Mouse (Mus musculus) bone marrow, adult 2 months (tissue): ENCODE results near the gene Mob1a. TPM values are rescaled to one million over a fixed set of nuclear protein-coding genes. Genes with fewer than 3 reads are reported as not detected.

Experiments
- H3K27ac ChIP-seq: fragments of 200-500 bp; 2 replicates; pipeline ENCODE4 v1.5.1; 2012; ENCODE audit warnings: low read depth, mild to moderate bottlenecking, control low read depth, inconsistent platforms, low read length; ENCODE audit not compliant: control insufficient read depth, poor library complexity, insufficient read depth
- H3K4me1 ChIP-seq: fragments of 200-500 bp; 2 replicates; pipeline ENCODE4 v1.6.1; 2011; ENCODE audit warnings: low read length; ENCODE audit not compliant: control insufficient read depth, insufficient read depth
- H3K4me3 ChIP-seq: fragments of 200-500 bp; replicated peaks from 2 replicates; pipeline ENCODE3; 2011; ENCODE audit warnings: mild to moderate bottlenecking, low read depth, low read length, control low read depth; ENCODE audit not compliant: control insufficient read depth
- CTCF ChIP-seq: fragments of 200-500 bp; IDR thresholded peaks from 2 replicates; pipeline ENCODE4 v1.5.1; 2011; ENCODE audit warnings: low read length, control low read depth; ENCODE audit not compliant: control insufficient read depth, insufficient read depth
- POLR2A ChIP-seq: fragments of 200-500 bp; IDR thresholded peaks from 2 replicates; pipeline ENCODE4 v1.6.1; 2011; ENCODE audit warnings: low read depth, mild to moderate bottlenecking, control low read depth, low read length, borderline replicate concordance; ENCODE audit not compliant: control insufficient read depth
- WGBS: fragments of 180-500 bp; shearing (Covaris S2); methylation state at CpG from one replicate; pipeline ENCODE4 v1.1.7; 2018; 5-methylcytosine and 5-hydroxymethylcytosine counted together
- polyA plus RNA-seq: library from polyadenylated mRNA; stranded (reverse); fragments of >200 nt; gene quantifications from 2 replicates; pipeline ENCODE4 v1.2.4, GENCODE M21; 2011; ENCODE audit warnings: low replicate concordance; ENCODE audit not compliant: missing spikeins, insufficient read depth, insufficient read length

The Mob1a gene
- polyA plus RNA-seq, 1 experiment, result 31.2 TPM

DNA sequence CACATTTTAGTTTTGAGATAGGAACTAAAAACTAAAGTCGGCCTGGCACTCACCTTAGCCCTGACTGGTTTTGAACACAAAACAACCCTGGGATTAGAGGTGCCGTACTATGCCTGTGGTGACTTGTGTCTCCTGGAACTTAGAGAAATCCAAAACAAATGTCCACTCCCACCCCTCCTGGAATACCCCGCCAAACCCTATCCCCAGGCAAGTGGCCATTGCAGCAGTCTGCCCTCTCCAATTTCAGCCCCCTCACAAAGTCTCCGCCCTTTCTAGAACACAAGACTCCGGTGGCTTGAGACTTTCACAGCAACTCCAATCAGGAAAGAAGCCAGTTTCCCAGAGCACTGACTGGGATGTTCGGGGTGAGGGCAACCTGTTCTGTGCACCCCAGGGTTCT is 23.1 kb downstream of the Mob1a start, which contains the start of gene Bola3:
TSS of gene Bola3 (plus strand) at position 275 of the 400 bp plus-strand sequence.
- H3K4me1 ChIP-seq, result no peaks in the 10 kb centered on the region; the same call in 1 of the 2 replicates
- H3K4me3 ChIP-seq, result peak within 1 kb of the TSS; percentile 82
- whole genome bisulfite sequencing, result 39% methylated on average over 6 of the region's 6 CpGs
- H3K27ac ChIP-seq, result peak within 1 kb of the TSS; percentile 67
- no peak for TF ChIP-seq POLR2A
- TF ChIP-seq CTCF, result no peak

DNA sequence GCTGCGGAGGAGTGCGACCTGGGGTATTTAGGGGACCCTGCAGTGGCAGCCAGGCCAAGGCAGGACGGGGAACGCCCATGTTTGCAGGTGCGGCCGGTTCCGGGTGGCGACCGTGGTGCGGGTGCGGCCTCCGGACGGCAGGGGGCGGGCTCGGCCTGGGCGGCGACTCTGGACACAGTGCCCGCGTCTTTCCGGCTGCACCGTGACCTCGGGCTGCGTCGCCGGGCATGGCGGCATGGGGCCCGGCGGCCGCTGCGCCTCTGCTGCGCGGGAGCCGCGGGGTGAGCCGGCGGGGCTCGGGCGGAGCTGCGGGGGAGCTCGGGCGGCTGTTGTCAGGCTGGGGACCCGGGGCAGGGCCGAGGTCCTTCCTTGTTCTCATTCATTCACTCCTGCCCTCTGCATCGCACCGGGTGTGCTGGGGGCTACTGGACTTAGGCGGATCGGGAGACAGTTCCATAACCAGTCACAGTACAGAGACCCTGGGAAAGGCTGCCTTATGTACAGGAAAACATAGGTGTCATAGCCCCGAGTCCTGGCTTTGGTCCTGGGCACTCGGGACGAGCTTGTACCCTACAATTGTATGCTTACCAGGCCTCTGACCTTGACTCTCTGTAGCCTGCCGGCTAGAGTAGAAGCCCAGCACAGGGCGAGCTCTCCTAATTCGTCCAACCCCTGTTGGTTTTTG is 23.6 kb downstream of the Mob1a start:
- H3K4me3 ChIP-seq, result peak overlapping the region; percentile 82
- H3K27ac ChIP-seq, result peak overlapping the region; percentile 67
- TF ChIP-seq POLR2A, result peak; percentile 95; the same call in 1 of the 2 replicates
- peak; percentile 90 for TF ChIP-seq CTCF
- WGBS, result under 1% methylated on average over 53 of the region's 53 CpGs
- no peaks in the 10 kb centered on the region; the same call in 1 of the 2 replicates for H3K4me1 ChIP-seq

DNA sequence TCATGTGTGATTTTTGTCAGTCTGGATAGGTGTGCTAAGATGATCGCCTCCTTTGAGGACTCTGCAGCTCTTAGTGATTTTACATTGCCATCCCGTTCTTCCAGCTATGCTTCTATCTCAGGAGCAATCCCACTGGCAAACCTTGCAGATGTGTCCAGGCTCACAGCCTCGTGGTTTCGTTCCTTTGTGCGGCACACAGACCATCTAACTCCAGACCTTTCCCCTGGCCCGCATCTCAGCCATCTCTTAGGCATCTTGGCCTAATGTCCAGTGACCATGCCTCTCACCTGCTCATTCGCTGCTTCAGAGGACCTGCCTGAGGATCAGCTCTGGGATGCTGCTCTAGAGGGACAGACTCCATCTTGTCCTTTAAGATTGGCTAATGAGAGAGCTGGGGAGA is 24.4 kb downstream of the Mob1a start:
- Histone ChIP-seq H3K4me1 (no peaks in the 10 kb centered on the region; the same call in 1 of the 2 replicates), H3K27ac (peak overlapping the region; percentile 67)

DNA sequence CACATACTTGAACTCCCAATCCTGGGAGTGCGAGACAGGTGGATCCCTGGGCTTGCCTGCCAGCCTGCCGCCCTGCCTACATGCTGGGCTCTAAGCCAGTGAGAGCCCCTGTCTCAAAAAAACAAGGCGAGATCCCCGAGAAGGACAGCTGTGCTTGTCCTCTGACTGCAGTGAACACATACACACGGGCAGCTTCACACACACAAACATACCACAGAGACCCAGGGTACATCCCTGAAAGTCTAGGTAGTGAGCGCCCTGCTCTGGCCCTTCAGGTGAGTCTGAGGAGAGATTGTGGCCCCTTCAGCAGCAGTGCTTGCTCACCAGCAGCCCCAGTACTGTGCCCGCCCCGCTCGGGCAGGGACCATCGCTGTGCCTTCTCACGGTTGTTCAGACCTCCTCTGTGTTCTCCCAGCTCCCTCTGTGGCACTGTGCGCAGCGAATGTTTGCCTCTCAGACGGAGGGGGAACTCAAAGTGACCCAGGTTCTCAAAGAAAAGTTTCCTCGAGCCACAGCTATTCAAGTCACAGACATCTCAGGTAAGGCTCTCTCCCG is 25.1 kb downstream of the Mob1a start:
- WGBS, result 82% methylated on average over 16 of the region's 16 CpGs
- Histone ChIP-seq H3K27ac (peak overlapping the region; percentile 91), H3K4me1 (no peaks in the 10 kb centered on the region; the same call in 1 of the 2 replicates), H3K4me3 (no peak overlapping the region)
- TF ChIP-seq CTCF, result no peak
- no peak for TF ChIP-seq POLR2A

More for the DNA sequence above, 24.4 kb downstream of the Mob1a start:
- 76% methylated on average over 7 of the region's 7 CpGs for WGBS
- H3K4me3 ChIP-seq, result peak overlapping the region; percentile 82
- TF ChIP-seq CTCF, result no peak
- TF ChIP-seq POLR2A, result no peak

DNA sequence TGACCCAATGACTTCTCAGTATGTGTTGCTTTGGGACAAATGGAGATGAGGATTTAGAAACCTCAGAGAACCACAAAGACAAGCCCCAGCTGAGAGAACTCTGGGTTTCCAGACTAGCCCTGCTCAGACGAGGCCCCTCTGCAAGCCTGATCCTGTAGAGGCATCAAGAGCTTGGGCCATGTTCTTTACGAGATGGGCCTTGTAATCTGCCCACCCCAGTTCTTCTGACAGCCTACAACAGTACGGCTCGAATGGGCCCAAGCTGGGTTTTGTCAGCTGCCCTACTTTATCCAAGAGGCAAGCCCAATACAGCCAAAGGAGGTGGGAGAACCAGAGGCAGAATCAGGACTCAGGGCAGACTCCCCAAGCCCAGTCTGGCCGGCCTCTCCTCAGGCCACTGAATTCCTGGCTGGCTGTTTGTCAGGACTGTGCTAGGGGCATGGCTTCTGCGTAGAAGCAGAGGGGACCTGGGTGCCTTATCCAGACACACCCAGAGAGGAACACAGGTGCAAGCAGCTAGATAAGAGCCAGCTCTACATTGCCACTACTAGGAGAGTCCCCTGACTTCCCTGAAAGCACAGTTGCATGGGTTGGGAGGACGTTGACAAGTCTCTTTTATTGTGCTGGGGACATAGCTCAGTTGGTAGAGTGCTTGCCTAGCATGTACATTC is 25.8 kb downstream of the Mob1a start:
- WGBS, result 59% methylated on average over 7 of the region's 7 CpGs
- no peaks in the 10 kb centered on the region; the same call in 1 of the 2 replicates for H3K4me1 ChIP-seq
- peak overlapping the region; percentile 6 for H3K4me3 ChIP-seq
- TF ChIP-seq POLR2A (peak; percentile 69; the same call in 1 of the 2 replicates), CTCF (no peak)
- peak overlapping the region; percentile 91 for H3K27ac ChIP-seq

DNA sequence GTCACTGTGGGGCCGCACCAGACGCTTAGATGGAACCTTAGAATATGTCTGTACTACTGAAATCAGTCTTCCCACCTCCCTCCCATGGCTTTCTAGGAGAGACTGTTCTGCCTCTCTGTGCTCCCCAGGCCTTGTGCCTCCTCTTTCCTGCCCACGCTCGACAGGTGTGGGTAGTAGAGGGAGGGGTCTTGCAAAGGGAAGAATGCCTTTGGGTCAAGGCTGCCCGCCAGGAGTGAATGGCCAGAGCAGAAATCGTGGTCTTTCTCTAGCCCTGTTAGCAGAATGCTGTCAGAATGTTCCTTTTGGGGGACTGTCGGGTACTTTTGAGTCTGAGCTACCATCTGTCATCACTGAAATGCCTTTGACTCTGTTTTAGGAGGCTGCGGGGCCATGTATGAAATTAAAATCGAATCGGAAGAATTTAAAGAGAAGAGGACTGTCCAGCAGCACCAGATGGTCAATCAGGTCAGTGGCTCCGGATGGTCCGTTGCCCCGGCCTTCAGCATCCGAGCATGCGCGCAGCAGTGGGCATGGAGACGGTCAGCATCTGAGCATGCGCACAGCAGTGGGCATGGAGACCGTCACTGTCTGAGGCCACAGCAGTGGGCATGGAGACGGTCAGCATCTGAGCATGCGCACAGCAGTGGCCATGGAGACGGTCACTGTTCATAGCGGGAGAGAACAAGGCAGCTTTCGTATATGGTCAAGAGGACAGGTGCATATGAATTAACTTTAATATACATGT is 27.0 kb downstream of the Mob1a start:
- WGBS, result 92% methylated on average over 24 of the region's 24 CpGs
- H3K4me1 ChIP-seq, result no peaks in the 10 kb centered on the region; the same call in 1 of the 2 replicates
- H3K27ac ChIP-seq, result peak overlapping the region; percentile 91
- H3K4me3 ChIP-seq, result no peak overlapping the region
- no peak for TF ChIP-seq CTCF
- TF ChIP-seq POLR2A, result no peak

DNA sequence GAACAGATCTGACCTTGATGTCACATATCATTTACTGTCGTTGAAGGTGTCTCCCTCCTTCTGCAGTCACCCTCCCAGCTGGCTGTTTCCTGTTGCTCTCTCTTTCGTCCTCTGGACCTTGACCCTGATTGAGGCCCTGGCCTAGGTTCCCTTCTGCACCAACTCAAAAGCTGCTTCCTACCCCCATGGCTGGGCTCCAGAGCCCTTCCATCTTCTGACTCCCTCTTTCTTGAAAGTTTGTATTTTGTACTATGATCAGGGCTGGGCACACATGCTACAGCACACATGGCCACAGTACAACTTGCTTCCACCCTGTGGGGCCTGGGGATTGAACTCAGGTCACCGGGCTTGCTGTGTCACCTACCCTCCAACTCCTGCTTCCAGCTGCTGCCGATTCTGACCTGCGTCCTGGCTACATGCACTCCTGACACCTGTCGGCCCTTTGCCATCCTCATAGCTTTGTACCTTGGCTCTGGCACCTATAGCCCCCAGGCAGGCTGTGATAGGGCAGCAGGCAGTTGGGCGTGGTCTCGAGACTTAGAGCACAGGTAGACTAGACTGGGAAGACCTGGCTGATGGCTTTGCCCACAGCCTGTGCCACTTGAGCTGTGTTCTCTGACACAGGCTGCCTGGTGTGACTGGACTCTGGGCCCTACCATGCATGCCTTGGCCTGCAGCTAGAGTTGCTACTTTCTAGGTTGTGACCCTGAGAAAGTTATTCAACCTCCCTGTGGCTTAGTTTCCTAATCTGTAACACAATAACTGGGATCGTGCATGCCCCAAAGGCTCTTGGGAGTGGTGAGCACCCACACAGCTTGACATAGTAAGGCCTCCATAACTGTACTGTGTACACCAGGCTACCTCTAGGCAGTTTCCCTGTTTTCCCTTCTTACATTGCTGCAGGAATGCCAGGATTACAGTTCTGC is 29.3 kb downstream of the Mob1a start:
- TF ChIP-seq CTCF, result no peak
- TF ChIP-seq POLR2A, result no peak
- H3K27ac ChIP-seq, result no peak overlapping the region
- H3K4me1 ChIP-seq, result no peaks in the 10 kb centered on the region; the same call in 1 of the 2 replicates
- H3K4me3 ChIP-seq, result no peak overlapping the region
- 77% methylated on average over 9 of the region's 9 CpGs for WGBS
